Mouse (Mus musculus): Measurements from ENCODE around the gene Gm10392.

- 0 out of 2 replicates have a peak, but pooled peaks have one; percentile 28 for TF ChIP-seq CTCF (IDR thresholded peaks at IDR 0.05; ENCODE audit: low read depth)
- no peak for TF ChIP-seq EP300 (IDR thresholded peaks at IDR 0.05; ENCODE audit: low read depth)
Measured at GRCm38 (mm10) chr11:77492911-77493332, 26.1 kb downstream of the Gm10392 start.
